Mouse (Mus musculus): ENCODE data around the gene Phf1. TPM values are rescaled to one million over a fixed set of nuclear protein-coding genes. Genes with fewer than 3 reads are reported as not detected.
"Not testable (repeated sequence)": the region's sequence is repeated elsewhere in the genome, so short reads cannot be mapped to it uniquely, and the experiment has no call there.

The Phf1 gene
- polyA plus RNA-seq, 1 experiment from 2014 or later, result 4.7 TPM

- not testable (repeated sequence) for DNase-seq (ENCODE audit: low spot score); H3K27me3 ChIP-seq (replicated peaks; ENCODE audit: low read depth, poor library complexity, severe bottlenecking); H3K9me3 ChIP-seq; H3K4me3 ChIP-seq; H3K27ac ChIP-seq (replicated peaks)
- H3K4me1 ChIP-seq, result peaks cover 32% of the 10 kb centered on the region
- 94% methylated on average over 6 of the region's 6 CpGs for WGBS
- H3K36me3 ChIP-seq (replicated peaks), result peaks cover 70% of the 10 kb centered on the region
Measured at GRCm38 (mm10) chr17:26977354-26977753, 44.5 kb downstream of the Phf1 start.

- H3K36me3 ChIP-seq (replicated peaks), result peaks cover 65% of the 10 kb centered on the region
- no peaks in the 10 kb centered on the region for H3K9me3 ChIP-seq
- 88% methylated on average over 2 of the region's 2 CpGs for WGBS
- H3K27ac ChIP-seq (replicated peaks), result no peak overlapping the region
- no peaks in the 10 kb centered on the region for H3K27me3 ChIP-seq (replicated peaks; ENCODE audit: low read depth, poor library complexity, severe bottlenecking)
- H3K4me1 ChIP-seq, result peaks cover 19% of the 10 kb centered on the region
- no peak for DNase-seq (ENCODE audit: low spot score)
- H3K4me3 ChIP-seq, result no peak overlapping the region
Measured at GRCm38 (mm10) chr17:26979426-26979825, 46.6 kb downstream of the Phf1 start.

- no peak overlapping the region for H3K27ac ChIP-seq (replicated peaks)
- H3K36me3 ChIP-seq (replicated peaks), result peaks cover 49% of the 10 kb centered on the region
- H3K27me3 ChIP-seq (replicated peaks; ENCODE audit: low read depth, poor library complexity, severe bottlenecking), result no peaks in the 10 kb centered on the region
- peaks cover 7% of the 10 kb centered on the region for H3K4me1 ChIP-seq
- no peak overlapping the region for H3K4me3 ChIP-seq
- no peaks in the 10 kb centered on the region for H3K9me3 ChIP-seq
- WGBS, result 78% methylated on average over 2 of the region's 2 CpGs
- no peak for DNase-seq (ENCODE audit: low spot score)
Measured at GRCm38 (mm10) chr17:26981050-26981449, 48.2 kb downstream of the Phf1 start.

- Histone ChIP-seq H3K27me3 (replicated peaks; ENCODE audit: low read depth, poor library complexity, severe bottlenecking) (no peaks in the 10 kb centered on the region), H3K4me1 (no peaks in the 10 kb centered on the region), H3K9me3 (0 out of 2 replicates have a peak, but pooled peaks cover 2% of the 10 kb centered on the region), H3K36me3 (replicated peaks) (peaks cover 25% of the 10 kb centered on the region), H3K4me3 (no peak overlapping the region), H3K27ac (replicated peaks) (no peak overlapping the region)
- 95% methylated on average over 4 of the region's 4 CpGs for WGBS
- no peak for DNase-seq (ENCODE audit: low spot score)
Measured at GRCm38 (mm10) chr17:26983382-26983781, 50.5 kb downstream of the Phf1 start.

GRCm38 (mm10) chr17:26985503-26986179 is 52.8 kb downstream of the Phf1 start:
- Histone ChIP-seq H3K4me3 (no peak overlapping the region), H3K4me1 (no peaks in the 10 kb centered on the region), H3K27ac (replicated peaks) (no peak overlapping the region), H3K27me3 (replicated peaks; ENCODE audit: low read depth, poor library complexity, severe bottlenecking) (no peaks in the 10 kb centered on the region), H3K9me3 (0 out of 2 replicates have a peak, but pooled peaks cover 2% of the 10 kb centered on the region), H3K36me3 (replicated peaks) (peaks cover 4% of the 10 kb centered on the region)
- no peak for DNase-seq (ENCODE audit: low spot score)
- 87% methylated on average over 10 of the region's 10 CpGs for WGBS

Small RNAs within 50 kb of the gene (microRNA-seq; reads per million reads assigned to microRNA genes)
- gene Gm27775, result not detected
- not detected for gene Mir3083
- 0.91 reads per million for gene Mir6968

Other genes starting within 250 kb of the Phf1 start
- gene Crebrf, start 217.4 kb upstream of the Phf1 start, polyA plus RNA-seq (2016; fragmentation: Nextera tagmentation; extraction: Ambion mirVana), result 3.1 and 4.7 TPM in 2 replicates
- gene Bnip1, start 152.0 kb upstream of the Phf1 start, polyA plus RNA-seq (2016; fragmentation: Nextera tagmentation; extraction: Ambion mirVana), result 44.4 and 51.0 TPM in 2 replicates
- 0.48 and 0.75 TPM in 2 replicates for gene Nkx2-5, start 88.0 kb upstream of the Phf1 start, polyA plus RNA-seq (2016; fragmentation: Nextera tagmentation; extraction: Ambion mirVana)
- 11.6 and 12.1 TPM in 2 replicates for gene Kifc5b, start 16.0 kb upstream of the Phf1 start, polyA plus RNA-seq (2016; fragmentation: Nextera tagmentation; extraction: Ambion mirVana)
- 176 and 182 TPM in 2 replicates for gene Cuta, start 6.5 kb downstream of the Phf1 start, polyA plus RNA-seq (2016; fragmentation: Nextera tagmentation; extraction: Ambion mirVana)
- 1.4 and 1.6 TPM in 2 replicates for gene Syngap1, start 8.2 kb downstream of the Phf1 start, polyA plus RNA-seq (2016; fragmentation: Nextera tagmentation; extraction: Ambion mirVana)
- gene Zbtb9, start 40.1 kb downstream of the Phf1 start, polyA plus RNA-seq (2016; fragmentation: Nextera tagmentation; extraction: Ambion mirVana), result 20.1 and 20.6 TPM in 2 replicates
- gene Bak1, start 96.0 kb downstream of the Phf1 start, polyA plus RNA-seq (2016; fragmentation: Nextera tagmentation; extraction: Ambion mirVana), result 2.8 and 3.3 TPM in 2 replicates
- gene Itpr3, start 124.3 kb downstream of the Phf1 start, polyA plus RNA-seq (2016; fragmentation: Nextera tagmentation; extraction: Ambion mirVana), result 2.3 and 4.0 TPM in 2 replicates
- gene Uqcc2, start 200.9 kb downstream of the Phf1 start, polyA plus RNA-seq (2016; fragmentation: Nextera tagmentation; extraction: Ambion mirVana), result 407 and 410 TPM in 2 replicates
- not detected in 2 replicates for gene Ip6k3, start 234.7 kb downstream of the Phf1 start, polyA plus RNA-seq (2016; fragmentation: Nextera tagmentation; extraction: Ambion mirVana)

Measured in embryonic facial prominence, embryonic 10.5 days (tissue).